Mouse (Mus musculus) 3T3-L1 (cell line): ENCODE measurements around the gene Msrb2.
A peak's percentile ranks its signal among the peaks of the same experiment; 100 is the strongest.

Experiments used
- DNase-seq: peaks from one replicate; pipeline ENCODE4 v3.0.0-alpha.2; 2015; ENCODE audit warnings: low read depth, low spot score

Gene Msrb2

DNA sequence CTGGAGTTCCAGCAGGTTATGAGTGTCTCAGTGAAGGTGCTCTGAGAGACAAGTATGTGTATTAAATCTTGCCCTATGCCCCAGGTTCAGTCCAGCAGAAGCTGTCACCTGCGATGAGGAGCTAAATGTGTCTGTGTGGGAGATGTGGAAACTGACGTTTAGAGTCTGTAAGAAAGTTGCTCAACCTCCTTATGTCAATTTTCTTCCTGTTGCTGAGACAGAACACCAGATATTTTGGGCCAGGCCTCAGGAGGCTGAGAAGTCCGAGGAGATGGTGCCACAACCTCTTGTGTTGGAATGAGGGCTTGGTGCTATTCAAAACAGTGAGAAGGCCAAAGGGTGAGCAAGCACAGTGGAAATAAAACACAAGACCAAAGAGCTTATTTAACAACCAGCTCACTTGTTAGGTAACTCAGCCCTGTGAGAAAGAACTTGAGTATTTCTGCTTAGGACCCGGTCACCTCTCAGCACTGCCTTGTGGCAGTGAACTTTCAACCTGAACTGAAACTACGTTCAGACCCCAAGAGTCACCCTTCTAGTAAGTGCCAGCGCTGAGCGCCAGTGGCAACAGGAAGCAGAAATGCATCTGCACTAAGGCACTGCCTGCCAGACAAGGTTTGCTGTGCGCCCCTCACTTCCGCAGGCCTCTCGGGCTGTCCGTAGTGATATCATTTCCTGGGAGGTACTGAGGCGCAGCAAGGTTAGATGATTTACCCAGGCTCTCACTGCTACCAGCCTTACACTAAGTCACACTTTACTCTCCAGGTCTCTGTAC is 17.3 kb downstream of the Msrb2 start:
- no peak for DNase-seq

- DNase-seq = no peak
Observed at GRCm38 (mm10) chr2:19390411-19391143, 19.3 kb downstream of the Msrb2 start.

DNA sequence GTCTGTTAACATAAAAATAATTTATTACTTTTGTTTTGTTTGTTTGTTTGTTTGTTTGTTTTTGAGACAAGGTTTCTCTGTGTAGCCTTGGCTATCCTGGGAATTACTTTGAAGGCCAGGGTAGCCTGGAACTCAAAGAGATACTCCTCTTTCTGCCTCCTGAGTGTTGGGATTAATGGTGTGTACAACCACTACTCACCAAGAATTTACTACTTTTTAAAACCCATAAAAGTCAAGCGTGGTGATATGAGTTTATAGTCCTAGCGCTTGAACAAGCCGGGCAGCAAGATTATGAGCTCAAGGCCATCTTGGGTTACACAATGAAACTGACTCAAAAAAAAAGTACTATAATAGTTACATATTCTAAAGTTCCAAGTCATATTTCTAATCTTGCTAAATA is 20.4 kb downstream of the Msrb2 start:
- no peak for DNase-seq

- DNase-seq = no peak
Observed at GRCm38 (mm10) chr2:19392793-19393192, 21.6 kb downstream of the Msrb2 start.

- no peak for DNase-seq
Observed at GRCm38 (mm10) chr2:19405409-19405808, 34.2 kb downstream of the Msrb2 start.

DNA sequence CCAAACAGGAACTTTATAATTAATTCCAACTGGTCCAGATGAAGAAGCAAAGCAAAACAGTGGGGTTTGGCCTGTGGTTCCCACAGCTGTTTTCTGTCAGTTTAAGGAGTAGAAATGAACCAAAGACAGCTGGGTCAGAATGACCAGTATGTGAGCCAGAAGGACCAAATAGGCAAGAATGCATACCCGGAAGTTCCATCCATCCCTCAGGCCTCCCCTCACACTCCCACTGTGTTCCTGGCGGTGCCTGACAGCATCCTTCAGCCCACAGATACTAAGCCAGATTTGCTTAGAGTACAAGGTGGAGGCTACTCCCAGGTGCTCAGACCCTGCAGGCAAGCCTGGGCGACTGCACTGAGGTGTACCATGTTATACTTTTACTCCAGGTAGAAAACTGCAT is 35.3 kb downstream of the Msrb2 start:
- DNase-seq = no peak

DNA sequence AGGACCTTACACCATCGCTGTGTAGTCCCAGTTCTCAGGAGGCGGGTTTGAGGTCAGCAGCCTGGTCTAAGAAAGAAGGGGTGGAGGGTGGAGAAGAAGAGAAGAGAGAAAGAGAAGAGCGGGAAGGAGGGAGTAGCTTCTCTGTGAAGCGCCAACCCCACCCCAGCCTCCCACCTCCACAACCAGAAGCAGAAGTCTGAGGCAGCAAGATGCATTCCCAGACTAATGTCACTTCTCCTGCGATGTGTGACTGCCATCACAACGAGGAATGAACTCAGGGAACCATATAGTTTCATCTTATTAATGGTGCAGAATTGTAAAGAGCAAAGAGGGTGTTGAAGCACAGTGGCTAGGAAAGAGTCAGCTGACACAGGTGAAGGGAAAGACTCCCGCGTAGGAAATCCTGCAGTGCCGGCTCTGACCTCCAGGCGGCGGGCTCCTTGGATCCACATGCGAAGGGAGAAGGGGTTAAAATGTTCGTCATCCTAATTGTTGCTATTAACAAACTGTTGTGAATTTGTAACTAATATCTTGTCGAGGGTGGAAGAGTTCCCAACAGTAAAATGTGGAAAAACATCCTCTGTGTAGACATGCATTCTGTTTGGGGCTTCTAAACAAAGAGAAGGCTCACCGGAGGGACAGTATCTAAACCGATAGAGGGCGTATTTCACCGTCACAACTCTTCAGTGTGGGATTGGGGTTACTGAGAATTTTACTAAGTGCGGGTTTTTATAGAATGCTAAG is 43.2 kb downstream of the Msrb2 start:
- peak; percentile 28 for DNase-seq

- DNase-seq = peak; percentile 83
Observed at GRCm38 (mm10) chr2:19415063-19415521, 43.9 kb downstream of the Msrb2 start.

GRCm38 (mm10) chr2:19416066-19416465 is 44.8 kb downstream of the Msrb2 start:
- DNase-seq = no peak

- DNase-seq = no peak
Observed at GRCm38 (mm10) chr2:19419686-19420345, 48.6 kb downstream of the Msrb2 start.

DNA sequence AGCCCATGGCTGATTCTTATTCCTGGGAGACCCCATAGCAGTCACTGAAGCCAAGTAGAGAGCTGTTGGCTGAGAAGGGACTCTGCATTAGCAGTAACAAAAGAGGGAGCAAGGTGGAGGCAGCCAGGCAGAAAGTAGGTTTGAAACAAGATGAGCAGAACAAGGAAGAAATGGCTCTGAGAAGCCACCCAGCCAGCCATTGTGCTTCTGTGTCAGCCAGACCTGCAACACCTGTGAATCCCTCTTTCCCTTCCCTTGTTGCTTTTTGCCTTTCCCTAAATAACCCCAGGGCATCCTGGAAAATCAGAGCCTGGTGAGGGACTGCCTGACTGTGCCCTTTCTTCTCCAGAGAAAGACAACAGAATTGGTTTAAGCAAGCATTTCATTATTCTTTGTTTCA is 51.0 kb downstream of the Msrb2 start:
- DNase-seq = no peak

DNA sequence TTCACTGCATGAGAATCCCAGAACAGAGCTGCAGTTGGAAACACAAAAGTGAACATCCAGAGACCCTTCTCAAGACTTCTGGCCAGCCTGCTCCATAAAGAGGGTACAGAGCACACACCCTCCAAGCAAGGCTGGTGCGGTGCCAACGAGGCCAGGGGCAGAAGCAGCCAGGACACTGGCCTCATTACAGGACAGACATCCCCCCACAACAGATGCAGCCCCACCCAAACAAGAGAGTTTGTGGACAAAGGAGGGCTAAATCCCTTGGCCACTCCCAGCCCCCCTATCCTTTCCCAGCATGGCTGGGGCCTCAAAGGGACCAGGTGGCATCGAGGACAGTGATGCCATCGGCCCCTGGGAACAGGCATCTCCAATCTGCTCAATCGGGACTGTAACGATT is 51.8 kb downstream of the Msrb2 start:
- no peak for DNase-seq

GRCm38 (mm10) chr2:19429031-19429430 is 57.8 kb downstream of the Msrb2 start:
- DNase-seq = peak; percentile 50

GRCm38 (mm10) chr2:19429691-19430690 is 58.8 kb downstream of the Msrb2 start:
- no peak for DNase-seq

- DNase-seq = no peak
Observed at GRCm38 (mm10) chr2:19430746-19431145, 59.5 kb downstream of the Msrb2 start.

- no peak for DNase-seq
Observed at GRCm38 (mm10) chr2:19431186-19431585, 59.9 kb downstream of the Msrb2 start.

DNA sequence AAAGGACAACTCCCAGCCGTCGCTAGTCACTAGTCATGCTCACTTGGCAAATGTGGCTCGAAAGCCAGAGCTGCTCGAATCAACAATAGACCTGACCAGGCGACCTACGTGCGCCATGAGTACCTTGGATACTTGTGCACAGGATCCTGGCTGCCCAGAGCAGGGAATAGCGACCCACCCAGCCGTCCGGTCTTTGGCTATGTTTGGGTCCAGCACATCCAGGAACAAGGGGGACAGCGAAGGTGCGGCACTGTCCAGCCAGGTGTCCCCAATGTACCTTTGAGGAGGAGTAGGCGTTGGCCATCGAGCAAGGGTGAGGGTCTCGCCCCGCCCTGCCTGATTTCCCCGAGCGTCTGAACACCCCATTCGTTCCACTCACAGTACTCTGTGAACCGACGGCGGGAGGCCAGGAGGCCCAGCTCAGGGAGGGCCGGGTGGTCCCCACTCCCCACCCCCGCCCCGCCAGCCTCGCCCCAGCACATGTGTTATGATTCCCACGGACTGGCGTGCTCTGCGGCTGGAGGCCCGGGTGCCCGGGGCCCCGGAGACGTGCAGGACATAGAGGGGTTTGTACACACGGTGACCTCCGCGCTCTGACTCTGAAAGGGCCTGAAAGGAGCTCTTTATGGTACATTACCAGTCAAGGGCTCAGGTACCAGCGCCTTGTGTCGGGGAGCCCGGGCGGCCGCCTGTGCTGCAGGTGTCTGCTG is 60.5 kb downstream of the Msrb2 start:
- no peak for DNase-seq

GRCm38 (mm10) chr2:19444346-19444745 is 73.1 kb downstream of the Msrb2 start:
- DNase-seq = no peak
